Mouse (Mus musculus) left cerebral cortex, adult 2 months (tissue): ENCODE data around the gene Mrps31. TPM values are rescaled to one million over a fixed set of nuclear protein-coding genes. Genes with fewer than 3 reads are reported as not detected.
A peak's percentile ranks its signal among the peaks of the same experiment; 100 is the strongest.

Experiments used
- DNase-seq, 2 experiments: peaks; one replicate each; pipeline ENCODE4 v3.0.0; 2021 to 2022; ENCODE audit warnings: low spot score in 2 of 2, mixed read lengths in 1 of 2; ENCODE audit errors: extremely low spot score in 1 of 2
- H3K27ac ChIP-seq: fragments of 200-600 bp; 2 replicates; pipeline ENCODE4 v1.8.1; 2022
- H3K4me3 ChIP-seq: fragments of 200-600 bp; 2 replicates; pipeline ENCODE4 v1.8.1; 2022
- CTCF ChIP-seq: fragments of 200-600 bp; IDR thresholded peaks from 2 replicates; pipeline ENCODE4 v1.8.1; 2022; ENCODE audit warnings: antibody characterized with exemption, mild to moderate bottlenecking, moderate library complexity
- intact Hi-C: fragments of 180-260 bp; cut with DNase I; formaldehyde crosslinking; loops from one replicate; pipeline ENCODE4 v1.15.1; 2025
- total RNA-seq, 2 experiments: library from RNA; stranded (reverse); gene quantifications; 2 replicates each; pipeline ENCODE4 v1.2.3; 2021

The Mrps31 gene
- total RNA-seq, 2 experiments from 2014 or later: 20.0 to 26.5 TPM

DNA sequence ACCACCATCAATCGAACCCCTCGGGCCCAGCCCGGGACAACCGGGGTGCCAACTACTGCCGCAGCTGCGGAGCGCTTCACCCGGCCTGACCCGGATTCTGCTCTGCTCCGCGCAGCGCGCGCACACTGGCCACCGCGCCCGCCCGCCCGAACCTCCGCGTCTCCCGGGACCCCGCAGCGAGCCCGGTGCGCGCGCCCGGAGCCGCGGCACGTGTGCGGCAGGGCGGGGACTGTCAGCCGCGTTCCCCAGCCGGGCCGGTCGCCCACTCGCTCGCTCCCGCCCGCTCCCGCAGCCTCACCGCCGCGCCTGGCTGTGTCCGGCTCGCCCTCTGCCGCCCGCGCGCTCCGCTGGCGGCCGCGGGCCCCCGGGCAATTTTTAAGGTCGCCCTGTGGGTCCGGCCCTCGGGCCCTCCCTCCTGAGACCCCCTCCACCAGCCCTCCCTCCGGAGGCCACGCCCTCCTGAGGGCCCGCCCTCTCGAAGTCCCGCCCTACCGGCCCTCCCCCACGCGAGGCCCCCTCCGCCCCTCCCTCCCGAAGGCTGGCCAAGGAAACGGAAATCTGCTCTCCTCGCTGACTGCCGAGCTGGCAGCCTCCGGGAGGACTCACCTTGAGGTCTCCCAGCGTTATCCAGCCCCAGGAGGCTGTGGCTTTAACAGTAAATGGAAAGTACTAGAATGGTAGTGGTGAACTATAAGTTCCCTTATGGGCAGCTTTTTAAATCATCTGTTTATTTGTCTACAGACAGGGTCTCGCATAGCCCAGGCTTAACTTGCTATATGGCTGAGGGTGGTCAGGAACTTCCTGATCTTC is 12.8 kb upstream of the Mrps31 start, which contains the start of gene Slc25a15:
TSS of gene Slc25a15 (minus strand) at position 456 of the 810 bp plus-strand sequence.
- TF ChIP-seq CTCF: no peak
- peak; percentile 82 to 87 for DNase-seq
- peak within 1 kb of the TSS; percentile 84 for H3K4me3 ChIP-seq

DNA sequence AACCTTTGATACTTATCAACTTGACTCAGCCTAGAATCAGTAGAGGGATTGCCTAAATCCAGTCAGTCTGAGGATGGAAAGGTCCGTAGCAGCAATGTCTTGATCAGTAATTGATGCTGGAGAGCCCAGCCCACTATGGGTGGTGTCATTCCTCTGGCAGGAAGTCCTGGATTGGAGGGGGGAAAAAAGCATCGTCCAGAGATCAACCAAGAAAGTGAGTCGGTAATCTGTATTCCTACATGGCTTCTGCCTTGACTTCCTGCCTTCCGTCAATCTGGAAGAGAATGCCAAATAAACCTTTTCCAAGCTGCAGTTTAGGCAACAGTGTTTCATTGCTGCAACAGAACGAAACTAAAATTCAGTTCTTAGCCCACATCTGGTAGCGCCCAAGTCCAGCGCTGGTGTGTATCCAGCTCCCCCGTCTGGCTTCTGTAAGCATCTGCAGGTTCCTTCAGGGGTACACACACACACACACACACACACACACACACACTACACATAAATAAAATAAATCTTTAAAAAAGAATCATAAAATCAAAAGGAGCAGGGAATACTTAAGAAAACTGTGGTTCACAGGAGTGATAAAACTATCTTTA is 11.8 kb upstream of the Mrps31 start:
- intact Hi-C loops: loop anchor here (2.0 to 10.0 kb wide), 3 partner anchors 207 to 405 kb away; partner anchors contain the start of genes Alg11, Atp7b and Vps36
- Histone ChIP-seq H3K4me3 (peak overlapping the region; percentile 84), H3K27ac (peak overlapping the region; percentile 80)
- no peak for TF ChIP-seq CTCF
- no peak for DNase-seq

More for the DNA sequence above, 12.8 kb upstream of the Mrps31 start, which contains the start of gene Slc25a15:
- intact Hi-C loops: loop anchor here (1.0 to 10.0 kb wide), 4 partner anchors 13 to 404 kb away; partner anchors contain the start of genes Alg11, Atp7b, Mrps31 and Vps36
- peak within 1 kb of the TSS; percentile 80 for H3K27ac ChIP-seq

DNA sequence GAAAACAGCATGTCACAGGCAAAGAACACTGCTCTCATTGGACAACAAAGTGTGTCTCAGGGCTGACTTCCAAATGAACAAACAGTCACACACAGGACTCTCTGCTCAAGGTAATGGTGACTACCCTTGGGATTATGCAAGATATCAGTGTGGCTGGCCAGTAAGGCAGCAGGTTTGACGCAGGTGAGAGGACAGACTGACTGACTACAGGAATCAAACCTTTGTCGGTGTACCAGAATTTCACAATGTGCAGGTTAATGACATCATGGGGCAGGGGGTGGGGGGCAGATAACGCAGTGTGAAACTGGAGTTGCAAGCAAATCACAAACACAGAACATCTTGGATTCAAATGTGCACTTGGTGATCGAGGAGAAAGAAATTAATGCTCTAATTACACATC is 10.6 kb upstream of the Mrps31 start:
- intact Hi-C loops: no loop called here
- no peak for DNase-seq
- Histone ChIP-seq H3K4me3 (no peak overlapping the region), H3K27ac (no peak overlapping the region)
- no peak for TF ChIP-seq CTCF

DNA sequence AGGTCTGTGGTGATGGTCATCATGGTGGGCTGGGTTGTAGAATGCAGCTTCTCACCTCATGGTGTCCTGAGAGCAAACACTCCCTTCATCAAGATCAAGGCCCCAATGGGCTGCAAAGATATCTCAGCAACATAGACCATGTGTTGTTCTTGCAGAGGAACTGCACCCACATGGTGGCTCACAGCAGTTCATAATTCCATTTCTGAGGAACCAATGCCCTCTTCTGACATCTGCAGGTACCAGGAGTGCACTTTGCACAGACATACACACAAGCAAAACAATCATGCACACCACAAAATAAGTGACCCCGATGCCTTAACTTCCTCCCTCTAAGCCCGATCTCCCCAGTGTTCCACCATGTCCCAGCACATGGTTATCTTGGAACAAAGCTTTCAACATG is 7.9 kb upstream of the Mrps31 start:
- TF ChIP-seq CTCF: no peak
- no peak overlapping the region for H3K4me3 ChIP-seq
- no peak overlapping the region for H3K27ac ChIP-seq
- no peak for DNase-seq
- intact Hi-C loops: no loop called here

DNA sequence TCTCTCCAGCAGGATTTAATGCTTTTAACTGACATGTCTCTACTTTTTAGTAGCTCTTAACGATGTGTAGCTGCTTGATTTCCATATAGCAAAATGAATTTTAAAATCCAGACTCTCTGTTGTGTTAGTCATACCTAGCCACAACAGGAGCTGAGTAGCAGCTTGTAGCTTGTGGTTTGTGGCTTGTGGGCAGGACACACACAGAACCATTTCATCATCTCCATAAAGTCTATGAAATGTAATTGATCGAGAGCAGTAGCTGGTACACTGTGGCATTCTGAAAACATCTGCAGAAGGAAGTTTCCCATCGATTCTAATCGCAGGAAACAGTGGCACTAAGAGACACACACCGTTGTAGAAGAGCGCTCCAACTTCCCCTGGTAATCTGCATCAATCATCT is 5.4 kb upstream of the Mrps31 start:
- intact Hi-C loops: no loop called here
- no peak overlapping the region for H3K27ac ChIP-seq
- DNase-seq: no peak
- H3K4me3 ChIP-seq: no peak overlapping the region
- no peak for TF ChIP-seq CTCF

DNA sequence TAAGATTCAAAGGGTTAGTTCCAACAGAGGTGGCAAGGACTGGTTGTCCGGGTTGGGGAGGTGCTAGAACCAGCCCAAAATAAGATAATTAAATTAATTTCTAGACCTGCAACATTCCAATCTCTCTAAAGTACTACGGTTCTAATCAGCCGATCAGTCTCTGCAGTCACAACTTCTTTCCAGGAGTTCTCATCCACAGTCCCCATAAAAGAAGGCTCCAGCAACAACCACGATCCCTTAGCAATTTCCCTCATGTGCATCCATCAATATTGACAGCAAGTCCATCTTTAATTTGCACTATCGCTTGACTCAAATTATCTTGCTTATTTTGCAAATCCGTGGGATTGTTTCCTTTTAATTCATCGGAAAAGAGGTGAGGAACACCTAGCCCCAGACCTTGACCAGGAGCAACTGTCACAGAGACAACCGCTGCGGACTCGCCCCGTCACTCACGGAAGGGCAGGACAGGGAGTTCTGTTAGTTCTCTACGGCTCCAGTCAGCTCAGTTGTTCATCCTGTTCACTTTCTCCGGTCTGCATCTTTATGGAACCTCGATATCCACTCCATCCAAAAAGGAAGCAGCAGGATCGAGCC is 376 bp upstream of the Mrps31 start:
- Histone ChIP-seq H3K4me3 (peak overlapping the region; percentile 56), H3K27ac (peak overlapping the region; percentile 69)
- intact Hi-C loops: loop anchor here (1.0 kb wide), 2 partner anchors 12 to 218 kb away; partner anchors contain the start of genes Slc25a15 and Vps36
- TF ChIP-seq CTCF: no peak
- DNase-seq: no peak

DNA sequence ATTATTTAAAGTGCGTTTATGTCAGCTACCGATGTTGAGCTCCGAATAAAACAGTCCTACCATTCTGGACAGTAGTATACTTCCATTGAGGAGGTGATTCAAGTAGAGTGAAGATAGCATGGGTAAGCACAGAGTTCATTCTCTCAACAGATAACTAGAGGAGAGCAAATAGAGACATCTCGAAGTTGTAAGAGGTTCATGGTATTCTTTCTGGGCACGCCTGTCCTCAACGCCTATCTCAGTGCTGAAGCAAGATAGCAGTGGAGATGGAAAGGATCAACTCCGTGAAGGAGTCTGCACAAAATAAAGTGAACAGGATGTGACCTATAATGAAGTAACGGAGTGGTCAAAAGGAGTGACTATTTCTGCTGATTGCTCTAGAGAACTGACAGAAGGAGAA is 810 bp downstream of the Mrps31 start:
- no peak for TF ChIP-seq CTCF
- Histone ChIP-seq H3K27ac (peak overlapping the region; percentile 69; the same call in 1 of the 2 replicates), H3K4me3 (peak overlapping the region; percentile 56)
- DNase-seq: no peak
- intact Hi-C loops: loop anchor here (1.0 kb wide), 2 partner anchors 14 to 220 kb away; partner anchors contain the start of genes Slc25a15 and Vps36

Other genes with a start within 250 kb of the Mrps31 start
- 1 to 10 TPM; 1.3 to 1.9 TPM for gene Nek3, start 244.9 kb upstream of the Mrps31 start, total RNA-seq
- under 1 TPM; 0.34 to 0.70 TPM for gene Ckap2, start 225.5 kb upstream of the Mrps31 start, total RNA-seq
- gene Vps36, start 218.6 kb upstream of the Mrps31 start, total RNA-seq: 10 to 100 TPM; 23.6 to 25.7 TPM
- gene Thsd1, start 184.0 kb upstream of the Mrps31 start, total RNA-seq: 1 to 10 TPM; 2.6 to 3.9 TPM
- gene Tpte, start 127.9 kb upstream of the Mrps31 start, total RNA-seq: not detected
- 10 to 100 TPM; 11.9 TPM for gene Slc25a15, start 12.8 kb upstream of the Mrps31 start, total RNA-seq